36 mouse cellular contexts compared by ENCODE assay signal in the genomic region with DNA sequence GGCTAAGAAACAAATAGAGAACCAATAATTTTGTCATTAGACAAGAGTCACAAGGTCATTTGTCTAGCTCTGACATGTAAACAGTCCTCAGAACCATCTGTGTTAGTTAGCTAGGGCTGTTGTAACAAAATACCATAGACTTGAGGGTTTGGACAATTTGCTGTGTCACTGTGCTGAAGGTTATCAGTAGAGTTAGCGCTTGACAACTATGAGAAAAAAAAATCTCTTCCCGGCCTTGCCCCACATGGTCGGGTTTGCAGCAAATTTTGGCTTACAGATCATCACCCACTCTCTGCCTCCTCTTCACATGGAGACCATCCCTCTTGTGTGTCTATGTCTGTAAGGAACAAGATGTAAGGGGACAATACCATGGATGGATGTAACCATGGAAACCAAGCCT. TPM values are rescaled to one million over a fixed set of nuclear protein-coding genes. Genes with fewer than 3 reads are reported as not detected.
DNase-seq lines count a peak whose midpoint lies in the region; ATAC-seq and TF ChIP-seq lines count a peak whose summit lies in the region.
"Had no signal": no experiment of that assay in that cellular context is flagged by ENCODE, and none has a peak within 500 bp of the region (broad histone marks: within the 10 kb centered on the region; RNA-seq: fewer than 3 reads in every experiment).

No protein-coding gene starts in this region.

- no peaks in the 10 kb centered on the region for H3K9me3 ChIP-seq in liver, embryonic 12.5 days (replicated peaks)
- no peaks in the 10 kb centered on the region for H3K9me3 ChIP-seq in liver, postnatal 0 days (ENCODE audit: low read length)
- H3K9me3 ChIP-seq: hindbrain, embryonic 13.5 days; stomach, embryonic 15.5 days had no signal

- DNase-seq in 416B (ENCODE audit: low read depth), result peak; percentile 39
- DNase-seq in c-Kit-negative CD71-positive TER-119-positive erythroid progenitor cells, embryonic 14.5 days (ENCODE audit: low read depth, low spot score), result peak; percentile 53
- DNase-seq in liver, postnatal 0 days, result no peak
- DNase-seq in thymus, postnatal 36 days, result no peak
- no peak for DNase-seq in thymus, adult 18-20 months
- DNase-seq: adrenal gland, adult 8-10 months; cerebellum, adult 11 months; cerebellum, adult 9-11 months; gastrocnemius, postnatal 25 days; heart, adult 11 months; heart, postnatal 36 days; kidney, adult 8-10 months; kidney, postnatal 10 days; layer of hippocampus, postnatal 36 days; left cerebral cortex, postnatal 4 days; lung, postnatal 4 days; midbrain, embryonic 14.5 days; right cerebral cortex, postnatal 14 days; thymus, postnatal 25 days had no signal

- ATAC-seq in liver, embryonic 12.5 days, result no peak
- ATAC-seq in liver, postnatal 0 days, result no peak
- ATAC-seq in erythroid progenitor cell, adult 5-6 weeks (replicated peaks; ENCODE audit: low FRiP score, poor library complexity, severe bottlenecking), result no peak
- ATAC-seq: forebrain, embryonic 13.5 days; intestine, embryonic 16.5 days had no signal

- H3K27ac ChIP-seq in liver, embryonic 12.5 days, result no peak overlapping the region
- peak overlapping the region; percentile 31; the same call in 1 of the 2 replicates for H3K27ac ChIP-seq in liver, postnatal 0 days (ENCODE audit: low read depth)
- H3K27ac ChIP-seq: forebrain, embryonic 13.5 days; hindbrain, embryonic 13.5 days; stomach, embryonic 15.5 days had no signal

- no peaks in the 10 kb centered on the region for H3K27me3 ChIP-seq in liver, embryonic 12.5 days (replicated peaks)
- H3K27me3 ChIP-seq in liver, postnatal 0 days (ENCODE audit: insufficient read depth, low read length), result no peaks in the 10 kb centered on the region
- H3K27me3 ChIP-seq: forebrain, embryonic 13.5 days; hindbrain, embryonic 13.5 days; stomach, embryonic 15.5 days had no signal

- no peak overlapping the region for H3K4me2 ChIP-seq in liver, embryonic 12.5 days
- no peak overlapping the region for H3K4me2 ChIP-seq in liver, postnatal 0 days (ENCODE audit: low read depth, low read length)
- H3K4me2 ChIP-seq: forebrain, embryonic 13.5 days; heart, embryonic 11.5 days; hindbrain, embryonic 13.5 days; stomach, embryonic 15.5 days had no signal

- peak overlapping the region; percentile 27 for H3K9ac ChIP-seq in liver, embryonic 12.5 days
- no peak overlapping the region for H3K9ac ChIP-seq in liver, postnatal 0 days (replicated peaks)
- H3K9ac ChIP-seq: forebrain, embryonic 13.5 days; hindbrain, embryonic 13.5 days; stomach, embryonic 15.5 days had no signal

- WGBS in liver, embryonic 12.5 days (ENCODE audit: insufficient replicate concordance), result 25% methylated on average over 3 of the region's 3 CpGs
- 41% methylated on average over 3 of the region's 3 CpGs for WGBS in liver, postnatal 0 days (ENCODE audit: insufficient replicate concordance)

- H3K36me3 ChIP-seq in liver, embryonic 12.5 days, result no peaks in the 10 kb centered on the region
- H3K36me3 ChIP-seq in liver, postnatal 0 days (replicated peaks; ENCODE audit: insufficient read depth, low read length), result no peaks in the 10 kb centered on the region
- H3K36me3 ChIP-seq: hindbrain, embryonic 13.5 days; stomach, embryonic 15.5 days had no signal

- no peak overlapping the region for H3K4me3 ChIP-seq in liver, embryonic 12.5 days
- H3K4me3 ChIP-seq in liver, postnatal 0 days (ENCODE audit: low read depth, low read length), result no peak overlapping the region
- H3K4me3 ChIP-seq: forebrain, embryonic 13.5 days; hindbrain, embryonic 13.5 days; stomach, embryonic 15.5 days had no signal

- peak; percentile 28; the same call in 1 of the 2 replicates for TF ChIP-seq EP300 in liver, postnatal 0 days (IDR thresholded peaks at IDR 0.05; ENCODE audit: low read depth)

- TF ChIP-seq CTCF in liver, postnatal 0 days (IDR thresholded peaks at IDR 0.05; ENCODE audit: low read depth), result no peak

- H3K4me1 ChIP-seq in liver, embryonic 12.5 days, result peaks cover 35% of the 10 kb centered on the region
- peaks cover 15% of the 10 kb centered on the region for H3K4me1 ChIP-seq in liver, postnatal 0 days (ENCODE audit: insufficient read depth)
- H3K4me1 ChIP-seq: forebrain, embryonic 13.5 days; hindbrain, embryonic 13.5 days; stomach, embryonic 15.5 days had no signal

RNA-seq across cellular contexts. Expression of gene Gm11084, which starts 41.5 kb away (rescaled TPM):
- not detected in 2 replicates for polyA plus RNA-seq in liver, embryonic 12.5 days (2016; fragmentation: Nextera tagmentation; extraction: Ambion mirVana)
- not detected in 2 replicates for polyA plus RNA-seq in liver, postnatal 0 days (2015; fragmentation: Nextera tagmentation; extraction: Ambion mirVana)
- not detected in 2 replicates for total RNA-seq in erythroid progenitor cell, adult 5-6 weeks (2015; ENCODE audit: low replicate concordance)
- total RNA-seq in erythroid progenitor cell, adult 5-6 weeks (2017; ENCODE audit: low replicate concordance), result not detected in 2 replicates
- total RNA-seq: adrenal gland, adult 8-10 months; adrenal gland, postnatal 4 days; gastrocnemius, adult 18-20 months; gastrocnemius, postnatal 25 days; heart, postnatal 36 days; layer of hippocampus, postnatal 36 days; left cerebral cortex, postnatal 4 days; monocyte, adult 5-6 weeks had no signal
- polyA plus RNA-seq: embryonic facial prominence, embryonic 14.5 days; forebrain, embryonic 13.5 days; heart, embryonic 11.5 days; heart, embryonic 16.5 days; hindbrain, embryonic 13.5 days; intestine, embryonic 16.5 days; large intestine, adult 2 months; limb, embryonic 14.5 days; lung, embryonic 16.5 days; midbrain, embryonic 14.5 days; neural tube, embryonic 14.5 days; small intestine, adult 2 months; stomach, embryonic 15.5 days had no signal

RNA-seq across cellular contexts. Expression of gene Sp3, which starts 47.8 kb away (rescaled TPM):
- 45.2 and 47.6 TPM in 2 replicates for polyA plus RNA-seq in liver, embryonic 12.5 days (2016; fragmentation: Nextera tagmentation; extraction: Ambion mirVana)
- 20.5 and 21.8 TPM in 2 replicates for polyA plus RNA-seq in liver, postnatal 0 days (2015; fragmentation: Nextera tagmentation; extraction: Ambion mirVana)
- 188 and 216 TPM in 2 replicates for total RNA-seq in erythroid progenitor cell, adult 5-6 weeks (2015; ENCODE audit: low replicate concordance)
- 249 and 271 TPM in 2 replicates for total RNA-seq in erythroid progenitor cell, adult 5-6 weeks (2017; ENCODE audit: low replicate concordance)

Comparison
In these comparisons a context has a peak if more than half of its experiments do, and no peak if none do; other contexts are left out.
1. DNase-seq: peak in 416B (single experiment) and c-Kit-negative CD71-positive TER-119-positive erythroid progenitor cells, embryonic 14.5 days (single experiment); none in liver, postnatal 0 days (single experiment), thymus, postnatal 36 days (0 of 2) and thymus, adult 18-20 months (0 of 2).